Mouse (Mus musculus) lung, embryonic 14.5 days (tissue): ENCODE results near the gene Ube2v1. TPM values are rescaled to one million over a fixed set of nuclear protein-coding genes. Genes with fewer than 3 reads are reported as not detected.

Source experiments
- ATAC-seq: fragments of 200-750 bp; cut with Nextera tagmentation; 2 replicates; pipeline ENCODE4 v1.8.0; 2017; ENCODE audit warnings: mild to moderate bottlenecking, moderate TSS enrichment, moderate library complexity; ENCODE audit not compliant: insufficient read depth
- DNase-seq: peaks from one replicate; pipeline ENCODE4 v3.0.0-alpha.2; 2015
- H3K27ac ChIP-seq: fragments of 300-500 bp; sonication (generic); 2 replicates; pipeline ENCODE4 v1.5.1; 2014; ENCODE audit warnings: low read depth, mild to moderate bottlenecking, moderate library complexity
- H3K27me3 ChIP-seq: fragments of 300-500 bp; sonication (generic); 2 replicates; pipeline ENCODE4 v1.6.1; 2014; ENCODE audit warnings: low read length, control low read depth; ENCODE audit not compliant: insufficient read depth
- H3K36me3 ChIP-seq: fragments of 300-500 bp; sonication (generic); 2 replicates; pipeline ENCODE4 v1.6.1; 2014; ENCODE audit warnings: control low read depth; ENCODE audit not compliant: insufficient read depth
- H3K4me1 ChIP-seq: fragments of 300-500 bp; sonication (generic); 2 replicates; pipeline ENCODE4 v1.6.1; 2014; ENCODE audit warnings: antibody characterized with exemption, control low read depth; ENCODE audit not compliant: insufficient read depth
- H3K4me2 ChIP-seq: fragments of 300-500 bp; sonication (generic); 2 replicates; pipeline ENCODE4 v1.6.1; 2014; ENCODE audit warnings: mild to moderate bottlenecking
- H3K4me3 ChIP-seq: fragments of 300-500 bp; sonication (generic); 2 replicates; pipeline ENCODE4 v1.5.1; 2014; ENCODE audit warnings: low read depth, low read length
- H3K9ac ChIP-seq: fragments of 300-500 bp; sonication (generic); 2 replicates; pipeline ENCODE4 v1.6.1; 2014
- H3K9me3 ChIP-seq: fragments of 300-500 bp; sonication (generic); 2 replicates; pipeline ENCODE4 v1.6.1; 2016; ENCODE audit warnings: low read depth, low read length, control low read depth
- CTCF ChIP-seq: IDR thresholded peaks from 2 replicates; pipeline ENCODE4 v1.5.1; 2016; ENCODE audit warnings: antibody characterized with exemption, low read depth
- WGBS: fragments of 180-500 bp; shearing (Covaris S2); extraction: QIAGEN DNeasy Blood & Tissue Kit; methylation state at CpG from one replicate; pipeline ENCODE4 v1.1.7; 2014; 5-methylcytosine and 5-hydroxymethylcytosine counted together
- polyA plus RNA-seq: library from polyadenylated mRNA; unstranded; fragments of >200 nt; fragmentation: Nextera tagmentation; extraction: Ambion mirVana; gene quantifications from 2 replicates; pipeline ENCODE4 v1.2.1, GENCODE M21; 2014

Gene Ube2v1
- polyA plus RNA-seq, 1 experiment from 2014 or later: 293 TPM

GRCm38 (mm10) chr2:167588774-167589577, 42.9 kb downstream of the Ube2v1 start:
- ATAC-seq (no peak), DNase-seq (peak; percentile 64)
- TF ChIP-seq CTCF: no peak
- Histone ChIP-seq H3K4me3 (peak overlapping the region; percentile 20), H3K27ac (peak overlapping the region; percentile 88), H3K4me1 (peaks cover 44% of the 10 kb centered on the region), H3K9ac (peak overlapping the region; percentile 27; the same call in 1 of the 2 replicates), H3K4me2 (peak overlapping the region; percentile 51), H3K36me3 (no peaks in the 10 kb centered on the region), H3K9me3 (no peaks in the 10 kb centered on the region), H3K27me3 (no peaks in the 10 kb centered on the region)
- WGBS: 24% methylated on average over 21 of the region's 21 CpGs

GRCm38 (mm10) chr2:167586976-167587375, 44.9 kb downstream of the Ube2v1 start:
- TF ChIP-seq CTCF: no peak
- Histone ChIP-seq H3K27ac (peak overlapping the region; percentile 88), H3K9me3 (no peaks in the 10 kb centered on the region), H3K4me2 (no peak overlapping the region), H3K4me1 (peaks cover 52% of the 10 kb centered on the region), H3K9ac (no peak overlapping the region), H3K36me3 (no peaks in the 10 kb centered on the region), H3K27me3 (no peaks in the 10 kb centered on the region), H3K4me3 (no peak overlapping the region)
- DNase-seq (peak; percentile 92), ATAC-seq (peak; percentile 64)
- WGBS: 11% methylated on average over 9 of the region's 9 CpGs

DNA sequence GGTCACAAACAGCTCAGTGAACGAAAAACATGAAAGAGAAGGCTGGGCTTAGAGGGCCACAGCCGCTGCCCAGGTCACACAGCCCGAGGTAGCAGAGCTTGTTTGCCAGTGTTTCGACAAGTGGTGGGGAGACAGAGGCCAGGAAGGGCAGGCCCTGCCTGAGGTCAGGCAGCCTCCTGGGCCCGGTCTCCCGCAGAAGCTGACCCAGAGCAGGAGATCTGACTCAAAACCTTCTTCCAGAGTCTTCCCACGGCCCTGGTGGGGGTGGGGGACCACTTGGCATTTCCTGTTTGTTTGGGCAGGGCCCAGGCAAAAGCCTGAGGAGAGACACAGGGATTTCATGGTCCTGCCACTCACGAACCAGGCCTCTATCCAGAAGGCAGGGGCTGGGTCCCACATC, 45.9 kb downstream of the Ube2v1 start:
- H3K9ac ChIP-seq: no peak overlapping the region; the same call in 1 of the 2 replicates
- H3K4me2 ChIP-seq: 0 out of 2 replicates have a peak overlapping the region, but pooled peaks have one; percentile 12
- H3K4me1 ChIP-seq: peaks cover 54% of the 10 kb centered on the region
- no peaks in the 10 kb centered on the region for H3K27me3 ChIP-seq
- TF ChIP-seq CTCF: no peak
- no peaks in the 10 kb centered on the region for H3K9me3 ChIP-seq
- ATAC-seq: no peak
- no peak overlapping the region for H3K4me3 ChIP-seq
- 11% methylated on average over 8 of the region's 8 CpGs for WGBS
- no peaks in the 10 kb centered on the region for H3K36me3 ChIP-seq
- peak overlapping the region; percentile 88 for H3K27ac ChIP-seq
- DNase-seq: peak; percentile 68

- WGBS: 53% methylated on average over 2 of the region's 2 CpGs
- H3K9me3 ChIP-seq: no peaks in the 10 kb centered on the region
- H3K4me2 ChIP-seq: no peak overlapping the region
- 0 out of 2 replicates have a peak overlapping the region, but pooled peaks have one; percentile 6 for H3K9ac ChIP-seq
- no peak for TF ChIP-seq CTCF
- H3K27me3 ChIP-seq: no peaks in the 10 kb centered on the region
- no peak for ATAC-seq
- peaks cover 50% of the 10 kb centered on the region for H3K4me1 ChIP-seq
- H3K36me3 ChIP-seq: no peaks in the 10 kb centered on the region
- H3K27ac ChIP-seq: peak overlapping the region; percentile 88
- H3K4me3 ChIP-seq: no peak overlapping the region
- no peak for DNase-seq
Observed at GRCm38 (mm10) chr2:167585273-167585672, 46.6 kb downstream of the Ube2v1 start.

DNA sequence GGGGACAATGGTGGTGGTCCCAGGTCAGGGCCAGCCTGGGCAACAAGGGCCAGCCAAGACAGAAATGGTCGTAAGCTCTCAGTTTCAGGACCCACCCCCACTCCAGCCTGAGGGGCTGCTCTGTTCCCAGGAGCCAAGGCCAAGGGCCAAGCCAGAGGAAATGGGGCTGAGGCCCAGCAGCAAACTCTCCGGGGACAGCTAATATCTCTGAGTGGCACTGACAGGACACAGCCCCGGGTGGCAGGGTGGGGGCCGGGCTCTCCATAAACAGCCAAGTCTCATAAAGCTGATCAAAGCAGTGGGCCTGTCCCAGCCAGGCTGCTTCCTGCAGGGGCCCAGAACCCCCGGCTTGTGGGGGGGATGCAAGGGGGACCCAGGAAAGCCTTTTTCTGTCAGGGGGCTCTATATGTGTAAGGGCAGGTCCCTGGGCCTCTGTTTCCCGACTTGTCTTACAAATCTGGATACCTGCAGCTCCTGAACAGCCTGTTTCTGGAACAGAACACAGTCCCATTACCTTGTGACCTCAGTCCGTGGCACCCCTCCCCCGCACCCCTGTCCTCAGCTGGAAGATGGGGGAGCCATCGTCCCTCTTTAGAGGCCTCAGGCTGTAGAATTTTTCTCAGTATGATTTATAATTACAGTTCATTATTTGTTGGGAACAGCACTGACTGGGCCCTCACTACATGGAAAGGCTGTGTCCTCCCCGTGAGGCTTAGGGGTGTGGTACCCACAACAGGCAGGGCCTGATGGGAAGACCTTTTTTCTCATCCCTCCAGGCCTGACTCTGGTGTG, 48.5 kb downstream of the Ube2v1 start:
- ATAC-seq (peak; percentile 92), DNase-seq (peak; percentile 96)
- Histone ChIP-seq H3K4me3 (no peak overlapping the region), H3K4me1 (peaks cover 42% of the 10 kb centered on the region), H3K9me3 (no peaks in the 10 kb centered on the region), H3K27ac (peak overlapping the region; percentile 91), H3K36me3 (no peaks in the 10 kb centered on the region), H3K4me2 (peak overlapping the region; percentile 44; the same call in 1 of the 2 replicates), H3K27me3 (no peaks in the 10 kb centered on the region), H3K9ac (peak overlapping the region; percentile 6; the same call in 1 of the 2 replicates)
- 12% methylated on average over 10 of the region's 10 CpGs for WGBS
- TF ChIP-seq CTCF: no peak

DNA sequence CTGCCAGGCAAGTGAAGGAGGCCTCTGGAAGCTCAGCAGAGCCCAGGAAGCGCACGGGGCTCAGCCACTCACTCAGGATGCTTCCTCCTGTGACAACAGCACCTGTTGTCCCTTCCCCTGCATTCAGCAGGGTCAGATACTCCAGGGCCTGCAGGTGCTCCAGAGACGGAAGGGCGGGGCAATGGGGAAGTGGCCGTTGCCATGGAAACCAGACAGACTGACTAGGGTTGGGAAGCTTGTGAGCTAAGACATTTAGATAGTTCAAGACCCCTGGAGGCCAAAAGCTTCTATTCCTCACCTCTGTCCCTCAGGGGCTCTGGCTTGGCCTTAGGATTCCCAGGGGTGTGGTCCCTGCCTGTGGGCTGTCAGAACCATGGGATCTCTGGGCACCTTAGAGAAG, 53.4 kb downstream of the Ube2v1 start:
- peak overlapping the region; percentile 58 for H3K27ac ChIP-seq

More for the DNA sequence above, 53.4 kb downstream of the Ube2v1 start:
- Histone ChIP-seq H3K36me3 (no peaks in the 10 kb centered on the region), H3K4me1 (peaks cover 15% of the 10 kb centered on the region), H3K27me3 (no peaks in the 10 kb centered on the region), H3K4me3 (no peak overlapping the region), H3K4me2 (no peak overlapping the region), H3K9ac (no peak overlapping the region), H3K9me3 (no peaks in the 10 kb centered on the region)
- ATAC-seq (no peak), DNase-seq (peak; percentile 76)
- no peak; the same call in 1 of the 2 replicates for TF ChIP-seq CTCF
- 30% methylated on average over 5 of the region's 5 CpGs for WGBS
